Mouse (Mus musculus) thymus, adult 2 months (tissue): ENCODE measurements around the gene Alg3. TPM values are rescaled to one million over a fixed set of nuclear protein-coding genes. Genes with fewer than 3 reads are reported as not detected.
A peak's percentile ranks its signal among the peaks of the same experiment; 100 is the strongest.

Experiments used
- DNase-seq: peaks from one replicate; pipeline ENCODE4 v3.0.0; 2021
- H3K27ac ChIP-seq: fragments of 200-500 bp; 2 replicates; pipeline ENCODE4 v1.5.1; 2012; ENCODE audit warnings: low read length, control low read depth; ENCODE audit not compliant: control insufficient read depth, insufficient read depth
- H3K27me3 ChIP-seq: fragments of 200-500 bp; 2 replicates; pipeline ENCODE4 v1.6.1; 2012; ENCODE audit warnings: mild to moderate bottlenecking, low read length, moderate library complexity, mixed read lengths; ENCODE audit not compliant: control insufficient read depth, insufficient read depth
- H3K36me3 ChIP-seq: fragments of 200-500 bp; 2 replicates; pipeline ENCODE4 v1.6.1; 2012; ENCODE audit warnings: mild to moderate bottlenecking, low read length, moderate library complexity; ENCODE audit not compliant: control insufficient read depth, insufficient read depth
- H3K4me1 ChIP-seq: fragments of 200-500 bp; replicated peaks from 2 replicates; pipeline ENCODE4 v1.6.1; 2012; ENCODE audit warnings: low read length; ENCODE audit not compliant: control insufficient read depth, insufficient read depth
- H3K4me3 ChIP-seq: fragments of 200-500 bp; 2 replicates; pipeline ENCODE4 v1.5.1; 2012; ENCODE audit warnings: mild to moderate bottlenecking, low read length, control low read depth, moderate library complexity; ENCODE audit not compliant: control insufficient read depth, insufficient read depth
- CTCF ChIP-seq: fragments of 200-500 bp; IDR thresholded peaks from 2 replicates; pipeline ENCODE4 v1.5.1; 2012; ENCODE audit warnings: mild to moderate bottlenecking, control low read depth, low read length, moderate library complexity, borderline replicate concordance; ENCODE audit not compliant: control insufficient read depth, poor library complexity, insufficient read depth; ENCODE audit errors: extremely low read depth
- POLR2A ChIP-seq: fragments of 200-500 bp; IDR thresholded peaks from 2 replicates; pipeline ENCODE4 v1.6.1; 2012; ENCODE audit warnings: mild to moderate bottlenecking, low read length, control low read depth, moderate library complexity; ENCODE audit not compliant: control insufficient read depth, poor library complexity, insufficient read depth; ENCODE audit errors: extremely low read depth
- whole genome bisulfite sequencing: fragments of 180-500 bp; shearing (Covaris S2); methylation state at CpG from one replicate; pipeline ENCODE4 v1.1.7; 2018; 5-methylcytosine and 5-hydroxymethylcytosine counted together
- polyA plus RNA-seq: library from polyadenylated mRNA; depleted of rRNA; stranded (reverse); fragments of >200 nt; gene quantifications from 2 replicates; pipeline ENCODE4 v1.2.3, GENCODE M21; 2012

Gene Alg3
- polyA plus RNA-seq, 1 experiment = 35.4 TPM

DNA sequence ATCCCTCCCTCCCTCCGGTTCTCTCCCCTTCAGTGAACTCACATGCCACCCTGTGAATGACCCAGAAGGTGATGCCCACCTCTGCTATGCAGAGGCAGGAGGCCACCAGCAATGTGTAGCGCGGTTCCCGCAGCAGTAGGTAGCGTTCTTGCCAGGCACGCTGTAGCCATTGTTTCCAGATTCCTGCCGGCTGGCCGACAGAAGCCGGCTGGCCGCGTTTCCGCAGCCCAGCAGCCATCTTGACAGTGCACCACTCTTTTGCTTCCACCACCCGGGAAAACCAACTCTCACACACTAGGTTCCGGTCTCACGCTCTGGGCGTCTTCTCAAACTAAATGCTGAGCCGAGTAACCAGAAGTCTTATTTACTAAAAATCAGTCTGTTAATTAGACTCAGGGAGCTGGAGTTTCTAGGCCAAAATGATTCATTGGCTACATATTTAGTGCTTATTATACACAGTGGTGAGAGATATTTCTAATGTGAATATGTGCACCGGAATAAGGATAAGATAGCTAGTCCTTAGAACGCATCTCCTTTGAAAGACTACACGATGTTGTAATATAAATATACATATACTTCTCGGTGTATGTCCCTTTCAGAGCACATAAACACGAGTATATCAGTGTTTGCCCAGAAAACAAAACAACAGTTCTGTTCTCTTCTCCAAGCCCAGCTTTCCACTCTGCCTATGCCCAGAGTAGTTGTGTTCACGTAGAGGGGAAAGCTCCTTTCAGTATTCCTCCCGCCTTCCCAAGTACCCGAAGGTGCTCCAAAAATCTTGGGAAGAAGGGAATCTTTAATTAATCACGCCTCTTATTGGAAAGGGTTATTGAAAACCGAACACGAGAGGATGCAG is 806 bp downstream of the Alg3 start:
- peak; percentile 75 for DNase-seq

GRCm38 (mm10) chr16:20604705-20605104 is 6.8 kb downstream of the Alg3 start:
- TF ChIP-seq CTCF = no peak
- no peak for TF ChIP-seq POLR2A
- DNase-seq = no peak
- Histone ChIP-seq H3K27me3 (no peaks in the 10 kb centered on the region), H3K4me1 (no peaks in the 10 kb centered on the region), H3K27ac (no peak overlapping the region), H3K4me3 (no peak overlapping the region), H3K36me3 (peaks cover 11% of the 10 kb centered on the region)
- 77% methylated on average over 9 of the region's 9 CpGs for WGBS

More for the DNA sequence above, 806 bp downstream of the Alg3 start:
- Histone ChIP-seq H3K27me3 (no peaks in the 10 kb centered on the region), H3K27ac (no peak overlapping the region), H3K36me3 (peaks cover 7% of the 10 kb centered on the region), H3K4me3 (peak overlapping the region; percentile 94), H3K4me1 (peaks cover 8% of the 10 kb centered on the region)
- TF ChIP-seq POLR2A (peak; percentile 81), CTCF (0 out of 2 replicates have a peak, but pooled peaks have one; percentile 14)
- WGBS = under 1% methylated on average over 28 of the region's 28 CpGs

- 90% methylated on average over 5 of the region's 5 CpGs for WGBS
- H3K27ac ChIP-seq = no peak overlapping the region
- H3K36me3 ChIP-seq = peaks cover 2% of the 10 kb centered on the region
- TF ChIP-seq CTCF (no peak), POLR2A (no peak)
- H3K27me3 ChIP-seq = no peaks in the 10 kb centered on the region
- no peaks in the 10 kb centered on the region for H3K4me1 ChIP-seq
- no peak for DNase-seq
- H3K4me3 ChIP-seq = no peak overlapping the region
These were observed 11.0 kb downstream of the Alg3 start for GRCm38 (mm10) chr16:20600511-20600910.

GRCm38 (mm10) chr16:20596687-20597441 is 14.7 kb downstream of the Alg3 start:
- Histone ChIP-seq H3K4me3 (no peak overlapping the region), H3K4me1 (no peaks in the 10 kb centered on the region), H3K36me3 (no peaks in the 10 kb centered on the region), H3K27ac (no peak overlapping the region), H3K27me3 (peaks cover 3% of the 10 kb centered on the region)
- DNase-seq = no peak
- no peak for TF ChIP-seq POLR2A
- no peak for TF ChIP-seq CTCF
- WGBS = 75% methylated on average over 7 of the region's 7 CpGs

GRCm38 (mm10) chr16:20595737-20596136 is 15.8 kb downstream of the Alg3 start:
- TF ChIP-seq POLR2A (no peak), CTCF (no peak)
- H3K27ac ChIP-seq = no peak overlapping the region
- peaks cover 14% of the 10 kb centered on the region for H3K27me3 ChIP-seq
- 92% methylated on average over 4 of the region's 4 CpGs for whole genome bisulfite sequencing
- H3K4me3 ChIP-seq = no peak overlapping the region
- no peaks in the 10 kb centered on the region for H3K4me1 ChIP-seq
- H3K36me3 ChIP-seq = no peaks in the 10 kb centered on the region
- DNase-seq = no peak

DNA sequence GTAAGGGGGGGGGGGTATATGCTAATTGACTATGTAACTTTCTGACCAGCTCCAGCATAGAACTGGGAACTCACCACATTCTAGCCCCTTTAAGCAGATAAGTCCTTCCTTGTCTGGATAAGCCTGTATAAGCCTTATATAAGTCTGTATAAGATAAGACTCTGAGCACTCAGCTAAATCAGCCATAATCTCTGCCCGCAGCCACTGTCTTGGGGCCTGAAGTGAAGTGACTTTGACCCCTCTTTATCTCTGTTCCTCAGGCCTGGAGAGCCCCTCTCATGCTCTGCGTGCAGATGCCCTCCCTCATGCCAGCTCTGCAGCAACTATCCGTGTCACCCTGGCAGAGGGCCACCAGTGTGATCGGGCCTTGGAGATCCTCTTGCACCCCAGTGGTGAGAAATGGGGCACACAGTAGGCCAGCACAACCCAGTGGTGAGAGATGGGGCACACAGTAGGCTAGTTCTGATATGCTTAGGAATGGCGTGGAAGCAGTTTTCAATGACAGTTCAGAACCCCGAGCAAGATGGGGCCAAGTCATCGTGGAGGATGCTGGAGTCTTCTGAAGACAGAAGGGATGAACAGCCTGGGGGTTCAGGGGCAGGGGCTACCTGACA is 16.4 kb downstream of the Alg3 start:
- TF ChIP-seq CTCF (no peak), POLR2A (no peak)
- H3K27me3 ChIP-seq = peaks cover 19% of the 10 kb centered on the region
- no peak overlapping the region for H3K4me3 ChIP-seq
- H3K36me3 ChIP-seq = no peaks in the 10 kb centered on the region
- H3K4me1 ChIP-seq = no peaks in the 10 kb centered on the region
- WGBS = 90% methylated on average over 7 of the region's 7 CpGs
- DNase-seq = no peak
- H3K27ac ChIP-seq = no peak overlapping the region
